Mouse (Mus musculus): ENCODE measurements around the gene Prss53.

DNA sequence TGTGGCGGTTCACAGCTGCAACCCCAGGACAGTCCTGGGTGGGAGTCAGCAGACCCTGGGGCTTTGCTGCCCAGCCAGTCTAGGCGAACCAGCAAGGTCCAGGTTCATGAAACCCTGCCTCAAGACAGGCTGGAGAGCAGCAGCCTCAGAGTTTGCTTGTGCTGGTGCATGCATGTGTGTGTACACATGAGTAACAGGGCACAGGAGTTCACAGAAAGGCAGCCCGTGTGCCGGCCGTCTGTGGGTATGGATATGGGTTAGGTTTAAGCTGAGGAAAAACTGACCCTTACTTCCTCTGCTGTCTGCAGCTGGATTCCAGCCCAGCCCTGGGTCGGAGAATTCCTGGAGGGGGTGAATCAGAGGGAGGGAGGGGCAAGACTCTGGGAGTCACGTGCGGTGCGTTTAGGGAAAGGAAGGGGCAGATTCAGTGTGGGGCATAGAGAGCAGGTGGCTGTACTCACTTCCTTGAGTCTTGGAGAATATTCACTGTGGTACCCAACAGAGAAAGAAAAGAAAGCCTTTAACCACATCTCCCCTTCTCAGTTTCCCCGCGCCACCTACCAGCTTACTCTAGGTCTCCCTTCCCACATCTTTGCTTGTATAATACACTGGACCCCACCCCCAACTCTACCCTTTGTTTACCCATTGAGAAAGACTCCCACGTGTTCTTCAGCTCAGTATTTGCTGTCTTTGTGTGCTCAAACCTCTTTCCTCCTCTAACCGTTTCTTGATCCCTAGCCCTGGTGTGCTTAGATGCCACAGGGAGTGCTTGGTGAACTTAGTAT is 40.8 kb upstream of the Prss53 start:
- no peak for TF ChIP-seq RAD21 (IDR thresholded peaks at IDR 0.05; ENCODE audit: low read depth, low read length)
- TF ChIP-seq NRF1 (IDR thresholded peaks at IDR 0.05; ENCODE audit: insufficient read depth, low read depth, low read length, poor library complexity, severe bottlenecking), result no peak
- TF ChIP-seq HCFC1 (IDR thresholded peaks at IDR 0.05; ENCODE audit: low read depth, low read length), result no peak
- TF ChIP-seq EP300 (IDR thresholded peaks at IDR 0.05; ENCODE audit: low read depth in 1 of 2, low read length in 2 of 2), result no peak
- TF ChIP-seq USF1 (IDR thresholded peaks at IDR 0.05; ENCODE audit: low read depth, low read length), result no peak
- TF ChIP-seq GATA1 (IDR thresholded peaks at IDR 0.05; ENCODE audit: low read depth, low read length), result no peak
- TF ChIP-seq TAL1 (IDR thresholded peaks at IDR 0.05; ENCODE audit: low read length), result no peak
- TF ChIP-seq TBP (IDR thresholded peaks at IDR 0.05; ENCODE audit: low read depth, low read length), result no peak
- no peak for TF ChIP-seq CTCF (IDR thresholded peaks at IDR 0.05 in 2 of 3, conservative IDR thresholded peaks at IDR 0.05 in 1 of 3; ENCODE audit: control insufficient read depth in 1 of 3, insufficient read depth in 1 of 3, low read depth in 2 of 3, low read length in 3 of 3, poor library complexity in 1 of 3, severe bottlenecking in 1 of 3)
- no peak for TF ChIP-seq ETS1 (IDR thresholded peaks at IDR 0.05; ENCODE audit: low read depth, low read length)
- no peak for TF ChIP-seq UBTF (IDR thresholded peaks at IDR 0.05; ENCODE audit: borderline replicate concordance, insufficient read depth, low read depth, low read length)
- TF ChIP-seq POLR2A (IDR thresholded peaks at IDR 0.05; ENCODE audit: control insufficient read depth in 1 of 2, insufficient read depth in 1 of 2, low read depth in 1 of 2, low read length in 2 of 2, poor library complexity in 1 of 2), result no peak

Measured in MEL (cell line).